Mouse (Mus musculus) CH12.LX (cell line): ENCODE results near the gene Farp1. TPM values are rescaled to one million over a fixed set of nuclear protein-coding genes. Genes with fewer than 3 reads are reported as not detected.

Experiments
- DNase-seq: peaks from one replicate; pipeline ENCODE4 v3.0.0-alpha.2; 2013; ENCODE audit errors: extremely low read depth
- H3K27ac ChIP-seq: 2 replicates; pipeline ENCODE4 v1.5.1; 2012; ENCODE audit warnings: low read depth, mild to moderate bottlenecking, control low read depth, moderate library complexity; ENCODE audit not compliant: insufficient read depth
- H3K27me3 ChIP-seq: replicated peaks from 2 replicates; pipeline ENCODE3; 2012; ENCODE audit warnings: inconsistent platforms
- H3K36me3 ChIP-seq, 2 experiments: replicated peaks in 1 of 2; 2 replicates each; pipeline versions ENCODE3 to v1.6.1; 2012; ENCODE audit warnings: inconsistent platforms in 1 of 2, low read length in 1 of 2, mild to moderate bottlenecking in 1 of 2, mixed read lengths in 1 of 2, moderate library complexity in 1 of 2; ENCODE audit not compliant: control insufficient read depth in 1 of 2, insufficient read depth in 1 of 2
- H3K4me1 ChIP-seq, 2 experiments: 2 replicates each; pipeline ENCODE4 v1.6.1; 2012; ENCODE audit warnings: inconsistent platforms in 1 of 2, moderate library complexity in 1 of 2; ENCODE audit not compliant: insufficient read depth in 2 of 2, control insufficient read depth in 1 of 2
- H3K4me2 ChIP-seq: 2 replicates; pipeline ENCODE4 v1.6.1; 2012; ENCODE audit warnings: low read depth, mild to moderate bottlenecking, control low read depth; ENCODE audit not compliant: poor library complexity, insufficient read depth, severe bottlenecking
- H3K4me3 ChIP-seq, 3 experiments: fragments of 150-350 bp in 1 of 3; sonication (generic) in 1 of 3; replicated peaks in 1 of 3; 2 replicates each; pipeline versions ENCODE3 to v1.5.1; 2011 to 2012; ENCODE audit warnings: low read depth in 2 of 3, low read length in 2 of 3, mild to moderate bottlenecking in 2 of 3, moderate library complexity in 2 of 3, control low read depth in 1 of 3, improper control_type of control experiment in 1 of 3, inconsistent platforms in 1 of 3, mixed read lengths in 1 of 3; ENCODE audit not compliant: poor library complexity in 1 of 3
- H3K79me2 ChIP-seq: replicated peaks from 2 replicates; pipeline ENCODE4 v1.6.1; 2012; ENCODE audit warnings: mild to moderate bottlenecking, moderate library complexity; ENCODE audit not compliant: control insufficient read depth, poor library complexity, insufficient read depth, severe bottlenecking; ENCODE audit errors: extremely low read depth
- H3K9ac ChIP-seq: 2 replicates; pipeline ENCODE4 v1.6.1; 2012; ENCODE audit warnings: low read depth, mild to moderate bottlenecking, control low read depth, moderate library complexity; ENCODE audit not compliant: insufficient read depth
- H3K9me3 ChIP-seq: replicated peaks from 2 replicates; pipeline ENCODE3; 2012; ENCODE audit warnings: low read length, inconsistent platforms, mixed read lengths
- CTCF ChIP-seq, 2 experiments: IDR thresholded peaks in 1 of 2; conservative IDR thresholded peaks in 1 of 2; 2 replicates each; pipeline ENCODE4 v1.5.1; 2011 to 2012; ENCODE audit warnings: low read depth in 2 of 2, low read length in 2 of 2, improper control_type of control experiment in 1 of 2, inconsistent platforms in 1 of 2, mild to moderate bottlenecking in 1 of 2, moderate library complexity in 1 of 2
- E2F4 ChIP-seq: IDR thresholded peaks from 2 replicates; pipeline ENCODE4 v1.6.1; 2011; ENCODE audit warnings: low read depth, low read length, improper control_type of control experiment; ENCODE audit not compliant: insufficient replicate concordance
- EP300 ChIP-seq: IDR thresholded peaks from 2 replicates; pipeline ENCODE4 v1.6.1; 2011; ENCODE audit warnings: low read length, improper control_type of control experiment
- ETS1 ChIP-seq: conservative IDR thresholded peaks from 2 replicates; pipeline ENCODE4 v1.6.1; 2012; ENCODE audit warnings: low read depth, mild to moderate bottlenecking, inconsistent platforms, low read length, improper control_type of control experiment, moderate library complexity
- HCFC1 ChIP-seq: IDR thresholded peaks from 2 replicates; pipeline ENCODE4 v1.6.1; 2012; ENCODE audit warnings: low read depth, mild to moderate bottlenecking, inconsistent platforms, low read length, improper control_type of control experiment
- JUND ChIP-seq: conservative IDR thresholded peaks from 2 replicates; pipeline ENCODE4 v1.6.1; 2011; ENCODE audit warnings: low read depth, low read length, improper control_type of control experiment
- MAFK ChIP-seq: IDR thresholded peaks from 2 replicates; pipeline ENCODE4 v1.6.1; 2011; ENCODE audit warnings: low read length, improper control_type of control experiment; ENCODE audit not compliant: insufficient replicate concordance
- MAX ChIP-seq: IDR thresholded peaks from 2 replicates; pipeline ENCODE4 v1.6.1; 2011; ENCODE audit warnings: low read length, improper control_type of control experiment
- MYC ChIP-seq: IDR thresholded peaks from 2 replicates; pipeline ENCODE4 v1.6.1; 2011; ENCODE audit warnings: low read depth, mild to moderate bottlenecking, improper control_type of control experiment, low read length
- PAX5 ChIP-seq: IDR thresholded peaks from 2 replicates; pipeline ENCODE4 v1.6.1; 2012; ENCODE audit warnings: low read length, inconsistent platforms, mixed read lengths
- RAD21 ChIP-seq: IDR thresholded peaks from 2 replicates; pipeline ENCODE4 v1.6.1; 2011; ENCODE audit warnings: low read depth, mild to moderate bottlenecking, low read length, improper control_type of control experiment, moderate library complexity
- RCOR1 ChIP-seq: conservative IDR thresholded peaks from 2 replicates; pipeline ENCODE4 v1.6.1; 2012; ENCODE audit warnings: low read depth, mild to moderate bottlenecking, inconsistent platforms, low read length, improper control_type of control experiment
- TCF12 ChIP-seq: IDR thresholded peaks from 2 replicates; pipeline ENCODE4 v1.6.1; 2014; ENCODE audit warnings: low read depth, mild to moderate bottlenecking, inconsistent platforms, low read length, improper control_type of control experiment
- UBTF ChIP-seq: IDR thresholded peaks from 2 replicates; pipeline ENCODE4 v1.6.1; 2012; ENCODE audit warnings: low read depth, mild to moderate bottlenecking, inconsistent platforms, low read length, improper control_type of control experiment, moderate library complexity
- USF1 ChIP-seq: IDR thresholded peaks from 2 replicates; pipeline ENCODE4 v1.6.1; 2014; ENCODE audit warnings: low read depth, mild to moderate bottlenecking, inconsistent platforms, low read length, improper control_type of control experiment
- USF2 ChIP-seq: conservative IDR thresholded peaks from 2 replicates; pipeline ENCODE4 v1.6.1; 2011; ENCODE audit warnings: low read depth, low read length, improper control_type of control experiment
- ZC3H11A ChIP-seq: IDR thresholded peaks from 2 replicates; pipeline ENCODE4 v1.6.1; 2012; ENCODE audit warnings: low read depth, mild to moderate bottlenecking, inconsistent platforms, low read length, improper control_type of control experiment
- ZNF384 ChIP-seq: IDR thresholded peaks from 2 replicates; pipeline ENCODE4 v1.6.1; 2012; ENCODE audit warnings: low read depth, low read length, improper control_type of control experiment, inconsistent platforms
- dilution Hi-C: fragments of 300-500 bp; cut with MboI; formaldehyde crosslinking; loops from 2 replicates; pipeline ENCODE4 v1.14.3; 2020; ENCODE audit warnings: low sequenced_read_pairs; ENCODE audit not compliant: extremely low pct_unique_long_range_greater_than_20kb, extremely low pct_ligation_motif_present
- in situ Hi-C: fragments of 300-500 bp; cut with MboI; formaldehyde crosslinking; loops from 3 replicates; pipeline ENCODE4 v1.14.3; 2019; ENCODE audit warnings: low sequenced_read_pairs, low pct_ligation_motif_present, low pct_unique_long_range_greater_than_20kb, mixed read lengths
- polyA plus RNA-seq: library from polyadenylated mRNA; unstranded; fragments of >175 nt; gene quantifications from 2 replicates; pipeline ENCODE4 v1.2.1, GENCODE M21; 2012; ENCODE audit warnings: low read depth; ENCODE audit not compliant: insufficient read length
- total RNA-seq, 2 experiments: library from RNA; depleted of rRNA; stranded (reverse); fragments of 300-350 nt in 1 of 2; fragments of >200 nt in 1 of 2; gene quantifications; 2 replicates each; pipeline ENCODE4 v1.2.3; 2012 to 2014

The Farp1 gene
- total and polyA plus RNA-seq, 3 experiments: 2.4 to 10.3 (median 2.5) TPM

- H3K4me3 ChIP-seq: no peak overlapping the region
- no peaks in the 10 kb centered on the region for H3K9me3 ChIP-seq
- dilution Hi-C loops (no loop called here), in situ Hi-C loops (no loop called here)
- H3K9ac ChIP-seq: no peak overlapping the region
- no peaks in the 10 kb centered on the region for H3K79me2 ChIP-seq
- H3K27ac ChIP-seq: no peak overlapping the region
- no peak overlapping the region for H3K4me2 ChIP-seq
- H3K27me3 ChIP-seq: no peaks in the 10 kb centered on the region
- peaks cover 3 to 4% of the 10 kb centered on the region in 2 experiments; a peak in 2 of 4 replicates for H3K4me1 ChIP-seq
- H3K36me3 ChIP-seq: peaks cover 0 to 36% of the 10 kb centered on the region in 2 experiments
- TF ChIP-seq PAX5 (no peak), MAX (no peak), JUND (no peak)
- DNase-seq: no peak
Observed at GRCm38 (mm10) chr14:121116696-121117095, 81.7 kb downstream of the Farp1 start.

- TF ChIP-seq CTCF (conservative IDR thresholded peaks at IDR 0.05 in 1 of 2, IDR thresholded peaks at IDR 0.05 in 1 of 2; ENCODE audit: low read depth in 2 of 2, low read length in 2 of 2) (0 out of 4 replicates have a peak, but pooled peaks of 1 of the 2 experiments have one; percentile 15), UBTF (no peak)
- no peak overlapping the region for H3K27ac ChIP-seq
- DNase-seq: no peak
- H3K4me1 ChIP-seq: peaks cover 4 to 6% of the 10 kb centered on the region in 2 experiments; a peak in 2 of 4 replicates
- no peak overlapping the region for H3K4me3 ChIP-seq
- H3K9me3 ChIP-seq: no peaks in the 10 kb centered on the region
- H3K36me3 ChIP-seq: peaks cover 0 to 30% of the 10 kb centered on the region in 2 experiments
- no peak overlapping the region for H3K4me2 ChIP-seq
- no peaks in the 10 kb centered on the region for H3K79me2 ChIP-seq
- dilution Hi-C loops: no loop called here
- H3K9ac ChIP-seq: no peak overlapping the region
- H3K27me3 ChIP-seq: no peaks in the 10 kb centered on the region
- in situ Hi-C loops: no loop called here
Observed at GRCm38 (mm10) chr14:121118860-121119259, 83.9 kb downstream of the Farp1 start.

GRCm38 (mm10) chr14:121121664-121122063 is 86.7 kb downstream of the Farp1 start:
- no peaks in the 10 kb centered on the region for H3K9me3 ChIP-seq
- dilution Hi-C loops: no loop called here
- no peak overlapping the region for H3K4me2 ChIP-seq

More at GRCm38 (mm10) chr14:121121664-121122063, 86.7 kb downstream of the Farp1 start:
- no peaks in the 10 kb centered on the region for H3K79me2 ChIP-seq
- TF ChIP-seq TCF12: no peak
- TF ChIP-seq RCOR1: no peak
- TF ChIP-seq RAD21: no peak
- TF ChIP-seq MAFK: no peak
- TF ChIP-seq MYC: no peak
- no peak for TF ChIP-seq EP300
- TF ChIP-seq HCFC1: no peak
- TF ChIP-seq USF2: no peak
- TF ChIP-seq ETS1: no peak
- no peak for TF ChIP-seq ZNF384
- no peak for TF ChIP-seq USF1
- TF ChIP-seq E2F4: no peak
- no peak for TF ChIP-seq ZC3H11A
- no peak overlapping the region for H3K27ac ChIP-seq
- in situ Hi-C loops: no loop called here
- no peak for DNase-seq
- peaks cover 0 to 8% of the 10 kb centered on the region in 2 experiments; a peak in 1 of 4 replicates for H3K4me1 ChIP-seq
- no peaks in the 10 kb centered on the region for H3K27me3 ChIP-seq
- H3K4me3 ChIP-seq: no peak overlapping the region
- peaks cover 0 to 22% of the 10 kb centered on the region in 2 experiments for H3K36me3 ChIP-seq
- no peak overlapping the region for H3K9ac ChIP-seq
